Mouse (Mus musculus) heart, postnatal 4 days (tissue): ENCODE data around the gene Gsg1l. TPM values are rescaled to one million over a fixed set of nuclear protein-coding genes. Genes with fewer than 3 reads are reported as not detected.

Source experiments
- DNase-seq: peaks from one replicate; pipeline ENCODE4 v3.0.0; 2021
- total RNA-seq, 2 experiments: library from RNA; stranded (reverse); gene quantifications; 2 replicates each; pipeline ENCODE4 v1.2.3; 2021

The Gsg1l gene
- total RNA-seq, 2 experiments from 2014 or later, result 17.6 to 18.8 TPM

DNA sequence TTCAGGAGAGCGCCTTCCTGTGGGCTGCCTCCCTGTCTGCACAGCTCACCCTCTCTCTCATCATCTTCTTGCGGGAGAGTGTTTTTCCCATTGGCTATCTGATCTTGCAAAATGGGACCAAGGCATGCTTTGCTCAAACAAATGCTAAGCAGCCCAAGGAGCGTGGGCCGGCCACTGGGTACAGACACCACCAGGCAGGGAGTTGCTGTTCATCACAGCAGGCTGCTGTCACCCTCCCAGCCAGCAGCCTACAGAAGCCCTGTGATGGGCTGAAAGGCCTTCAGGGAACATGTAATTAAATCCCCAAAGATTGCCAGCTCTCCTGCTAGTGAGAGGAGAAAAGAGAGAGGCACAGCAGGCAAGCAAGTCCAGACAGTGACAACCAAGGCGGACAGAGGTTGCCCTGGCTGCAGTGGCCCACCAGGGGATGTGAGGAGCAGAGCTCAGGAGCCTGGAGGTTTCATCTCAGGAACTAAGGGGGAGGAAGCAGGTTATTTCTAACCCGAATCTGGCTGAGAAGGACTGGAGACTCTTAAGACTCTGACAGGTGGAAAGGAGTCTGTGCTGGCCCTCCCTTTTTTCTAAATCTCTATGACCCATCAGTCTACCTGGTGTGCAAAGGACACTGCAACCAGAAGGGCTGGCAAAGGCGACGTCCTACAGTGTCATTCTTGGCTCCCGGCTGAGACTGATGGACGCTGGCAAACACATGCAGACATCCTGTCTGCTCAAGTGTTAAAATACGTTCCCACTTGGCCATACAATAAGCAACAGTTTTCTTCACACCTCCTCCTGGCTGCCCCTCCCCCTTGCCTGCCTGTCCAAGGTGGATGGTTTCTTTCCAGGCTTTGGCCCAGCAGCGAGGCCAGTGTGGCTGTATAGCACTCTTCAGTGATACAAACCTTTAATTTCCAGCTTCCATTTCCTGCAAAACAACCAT is 98.0 kb downstream of the Gsg1l start:
- no peak for DNase-seq

DNA sequence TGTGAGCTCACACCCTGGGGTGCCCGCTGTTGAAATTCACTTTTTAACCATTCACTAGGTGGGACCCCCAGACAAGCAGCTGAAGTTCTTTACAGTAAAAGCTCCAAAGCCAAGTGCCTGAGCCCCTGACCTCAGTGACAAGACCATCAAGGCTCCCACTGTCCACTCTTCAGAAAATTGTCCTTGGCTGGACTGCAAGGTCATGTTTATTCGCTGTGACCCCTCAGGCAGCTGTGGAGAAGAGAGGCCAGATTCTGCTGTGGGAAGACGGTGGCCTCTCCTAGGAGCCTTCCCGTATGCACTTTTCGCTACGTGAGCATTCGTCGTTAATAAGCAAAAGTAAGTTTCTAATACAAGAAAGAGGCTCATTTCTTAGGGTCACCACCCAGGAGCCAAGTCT is 102.6 kb downstream of the Gsg1l start:
- no peak for DNase-seq

DNA sequence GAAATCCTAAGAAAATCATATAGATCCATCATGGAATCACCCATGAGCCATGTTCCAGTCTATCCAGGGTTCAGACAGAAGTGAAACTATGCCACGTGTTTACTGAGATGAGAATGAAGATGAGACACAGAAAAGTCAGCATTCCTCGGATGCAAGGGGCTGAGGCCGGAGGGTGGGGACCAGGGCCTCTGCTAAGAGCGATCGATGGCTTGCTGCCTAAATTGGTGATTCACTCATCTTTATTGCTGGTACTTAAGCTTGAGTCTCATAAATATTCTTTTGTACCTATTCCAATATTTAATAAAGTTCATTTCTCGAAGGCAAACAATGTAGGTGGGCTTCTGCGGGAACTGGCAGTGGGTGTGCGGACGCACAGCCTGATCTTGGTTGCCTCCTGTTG is 105.5 kb downstream of the Gsg1l start:
- no peak for DNase-seq

DNA sequence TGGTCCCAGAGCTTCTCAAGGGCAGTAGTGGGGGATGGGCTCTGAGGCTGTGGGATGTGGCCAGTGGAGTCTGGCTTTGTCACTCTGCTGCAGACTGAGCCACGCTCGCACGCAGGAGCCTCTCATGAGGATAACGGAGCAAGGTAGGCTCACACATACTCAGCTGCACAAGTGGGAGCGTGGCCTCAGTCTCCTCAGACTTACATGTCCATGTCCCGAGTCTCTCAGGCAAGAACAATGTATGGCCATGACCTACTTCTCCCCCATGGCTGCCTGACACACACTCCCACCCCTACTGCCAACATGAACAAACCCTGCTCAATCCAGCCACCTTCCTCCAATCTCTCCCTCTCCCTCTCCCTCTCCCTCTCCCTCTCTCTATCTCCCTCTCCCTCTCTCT is 106.8 kb downstream of the Gsg1l start:
- no peak for DNase-seq

DNA sequence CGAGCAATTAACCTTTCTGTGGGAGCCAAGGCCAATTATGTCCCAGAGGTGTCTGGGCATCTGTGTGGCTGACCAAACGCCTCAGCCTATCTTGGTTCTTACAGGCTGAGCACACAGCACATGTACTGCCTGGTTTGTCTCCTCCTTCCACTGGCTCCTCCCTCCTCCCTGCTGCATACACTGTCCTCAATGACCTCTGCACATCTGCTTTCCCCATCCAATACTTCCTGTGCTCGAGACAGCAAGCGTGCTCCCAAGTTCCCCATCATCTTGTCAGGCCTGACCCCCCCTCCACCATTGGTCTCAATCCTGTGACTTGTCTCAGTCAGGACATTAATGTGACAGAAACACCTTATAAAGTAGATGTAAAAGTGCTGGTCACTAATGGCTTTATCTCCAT is 108.3 kb downstream of the Gsg1l start:
- no peak for DNase-seq

DNA sequence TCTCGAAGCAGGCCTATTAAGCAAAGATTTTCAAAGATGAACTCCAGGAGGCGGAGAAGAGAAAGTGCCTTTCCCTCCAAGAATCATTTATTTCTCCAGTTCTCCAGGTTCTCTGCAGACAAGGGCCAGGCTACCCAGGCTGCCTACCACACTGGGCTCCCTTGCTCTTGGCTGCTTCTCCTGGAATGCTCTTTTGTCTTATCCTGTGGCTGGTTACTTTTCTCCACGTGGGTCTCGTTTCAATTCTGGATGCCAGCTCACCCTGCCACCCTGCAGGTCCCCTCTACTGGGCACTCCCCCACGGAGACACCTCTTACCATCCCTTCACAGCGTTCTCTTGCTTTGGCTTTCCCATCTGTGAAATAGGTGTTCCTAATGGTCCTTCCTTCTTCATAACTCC is 109.4 kb downstream of the Gsg1l start:
- DNase-seq, result peak; percentile 20

DNA sequence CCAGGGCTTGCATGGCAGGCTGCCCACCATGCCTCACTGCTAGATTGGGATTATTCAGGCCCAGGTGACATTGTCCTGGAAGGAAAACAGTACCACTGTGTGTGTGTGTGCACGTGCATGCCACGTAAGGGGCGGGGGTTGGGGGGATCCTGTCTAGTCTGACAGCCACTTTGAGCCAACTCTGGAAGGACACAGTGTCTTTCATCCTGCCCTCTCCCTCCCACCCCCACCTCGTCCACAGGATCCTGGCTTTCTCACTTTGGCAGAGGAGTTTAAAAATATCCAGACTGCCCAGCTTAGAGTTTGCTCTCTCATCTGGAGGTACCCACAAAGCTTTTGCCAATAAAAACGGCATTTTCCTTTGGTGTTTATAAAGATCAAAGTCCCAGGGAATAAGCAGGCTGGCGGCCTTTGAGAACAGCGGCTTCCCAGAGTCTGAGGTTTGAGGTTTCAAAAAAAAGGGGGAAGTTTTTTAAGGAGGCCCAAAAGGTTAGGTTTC is 110.0 kb downstream of the Gsg1l start:
- DNase-seq, result peak; percentile 64

DNA sequence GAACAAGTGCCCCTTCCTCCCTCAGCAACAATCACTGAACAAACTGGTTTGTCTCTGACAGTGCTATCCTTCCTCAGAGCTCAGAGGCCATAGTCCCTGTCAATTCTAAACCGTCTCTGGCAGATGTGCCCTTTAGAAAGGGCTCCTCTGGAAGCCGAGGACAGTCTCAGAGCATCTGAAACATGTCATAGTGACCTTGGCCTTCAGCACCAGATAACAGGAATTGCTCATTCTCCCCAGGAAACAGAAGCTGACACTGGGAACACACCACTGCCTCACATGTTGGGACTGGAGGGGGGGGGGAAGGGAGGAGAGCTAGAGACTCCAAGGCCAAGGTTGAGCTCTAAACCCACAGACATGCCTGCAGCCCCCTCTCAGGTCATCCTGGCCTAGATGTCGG is 113.1 kb downstream of the Gsg1l start:
- no peak for DNase-seq

DNA sequence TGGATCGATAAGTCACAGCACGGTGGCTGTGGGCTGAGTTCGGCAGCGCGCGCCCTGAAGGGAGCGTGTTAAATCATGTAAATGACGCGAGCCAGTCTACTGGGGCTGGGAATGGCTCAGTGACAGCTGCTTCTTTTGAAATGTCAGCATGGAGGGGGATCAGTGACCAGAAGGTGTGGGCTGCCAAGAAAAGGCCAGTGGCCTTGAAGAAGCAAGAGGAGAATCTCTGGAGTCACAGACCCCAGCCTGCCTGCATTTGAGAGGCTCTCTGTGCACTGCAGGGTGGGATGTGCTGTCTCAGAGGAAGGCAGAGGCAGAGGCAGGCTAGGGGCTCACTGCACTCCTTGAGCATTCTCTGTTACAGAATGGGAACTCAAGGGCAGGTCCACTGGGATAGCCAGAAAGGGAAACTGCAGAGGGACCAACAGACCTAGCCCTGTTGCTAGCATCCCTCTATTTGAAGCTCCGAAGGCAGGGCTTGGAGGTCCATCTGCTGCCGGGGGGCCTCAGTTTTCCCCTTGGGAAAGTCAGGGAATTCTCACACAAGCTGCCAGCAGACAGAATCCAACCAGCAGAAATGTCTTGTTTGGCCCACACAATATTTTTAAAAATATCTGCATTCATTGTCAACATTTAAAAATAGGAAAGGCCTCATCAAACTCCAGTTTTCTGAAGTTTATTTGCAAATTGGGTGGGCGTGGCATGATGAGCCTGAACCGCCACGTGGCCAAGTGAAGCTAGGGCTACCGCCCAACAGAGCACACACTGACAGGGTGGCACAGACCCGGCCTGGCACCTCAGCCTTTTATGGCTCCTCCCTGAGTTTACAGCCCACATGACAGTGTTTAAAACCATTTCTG is 115.6 kb downstream of the Gsg1l start:
- DNase-seq, result peak; percentile 50

DNA sequence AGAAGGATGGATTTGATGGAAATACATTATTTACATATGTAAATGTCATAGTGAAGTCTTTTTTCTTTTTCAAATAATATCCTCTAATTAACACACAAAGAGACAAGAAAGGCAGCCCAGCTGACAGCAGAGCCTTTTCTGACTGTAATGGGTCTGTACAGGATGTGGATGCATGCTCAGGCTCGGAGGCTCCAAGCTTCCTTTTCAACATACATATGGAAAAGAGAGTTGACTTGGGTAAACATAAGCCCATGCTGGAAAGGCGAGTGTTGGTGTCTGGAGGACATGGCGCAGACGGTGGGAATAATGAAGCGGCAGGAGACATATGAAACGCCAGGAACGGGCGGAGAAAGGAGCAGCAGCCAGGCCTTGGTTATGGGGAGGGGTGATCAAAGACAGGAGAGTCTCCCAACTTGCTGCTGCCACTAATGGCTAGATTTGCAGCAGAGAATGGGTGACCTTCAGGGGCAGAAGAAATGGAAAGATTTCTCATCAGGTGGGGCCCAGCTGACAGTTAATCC is 118.1 kb downstream of the Gsg1l start:
- no peak for DNase-seq

DNA sequence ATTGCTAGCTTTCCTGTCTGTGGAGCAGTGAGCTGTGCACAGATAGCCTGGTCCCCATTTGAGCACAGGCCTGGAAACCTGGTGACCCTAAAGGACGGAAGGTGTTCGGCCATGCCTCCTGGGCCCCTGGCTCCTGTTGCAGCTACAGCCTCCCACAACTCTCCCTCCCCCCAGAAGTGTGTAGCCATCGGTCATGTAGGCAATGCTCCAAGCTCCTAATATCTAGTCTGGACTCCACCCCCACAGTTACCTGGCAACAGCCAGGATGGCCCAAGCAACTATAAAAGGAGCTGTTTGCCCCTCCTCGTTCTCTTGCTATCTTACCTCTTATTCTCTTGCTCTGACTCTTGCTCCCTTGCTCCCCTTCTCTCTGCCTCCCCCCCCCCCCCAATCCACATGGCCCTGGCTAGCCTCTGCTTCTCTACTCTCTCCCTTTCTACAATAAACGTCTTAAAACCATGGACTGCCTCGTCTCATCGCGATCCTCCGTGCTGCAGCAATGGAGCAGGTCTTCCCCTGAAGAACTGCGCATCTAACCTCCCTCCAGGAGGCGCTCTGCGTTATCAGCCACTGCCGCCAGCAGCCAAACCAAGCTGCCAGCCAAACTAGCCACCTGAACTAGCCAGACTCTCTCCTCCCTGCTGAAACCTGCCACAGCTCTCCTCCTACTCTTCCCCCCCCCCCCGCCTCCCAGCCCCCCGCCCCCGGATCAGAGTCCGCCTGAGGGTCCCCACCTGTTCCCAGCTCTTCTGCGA is 122.7 kb downstream of the Gsg1l start:
- peak; percentile 48 for DNase-seq

DNA sequence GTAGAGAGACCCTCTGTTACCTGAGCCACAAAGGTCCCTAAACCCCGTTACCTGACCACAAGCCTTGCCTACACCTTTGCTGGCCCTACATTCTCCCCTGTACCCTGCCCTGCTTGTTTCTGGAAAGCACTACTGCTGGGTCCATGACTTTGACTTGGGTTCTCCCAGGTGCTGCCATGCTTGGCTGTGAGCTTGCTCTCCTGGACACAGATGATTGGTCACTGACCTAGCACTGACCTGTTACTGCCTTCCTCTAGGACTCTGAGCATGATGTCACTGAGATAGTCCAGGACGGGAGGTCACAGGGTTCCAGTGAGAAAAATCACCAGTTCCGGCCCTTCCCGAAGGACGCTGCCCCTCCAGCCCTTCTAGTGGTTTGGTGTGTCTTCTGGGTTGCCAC is 123.4 kb downstream of the Gsg1l start:
- no peak for DNase-seq

DNA sequence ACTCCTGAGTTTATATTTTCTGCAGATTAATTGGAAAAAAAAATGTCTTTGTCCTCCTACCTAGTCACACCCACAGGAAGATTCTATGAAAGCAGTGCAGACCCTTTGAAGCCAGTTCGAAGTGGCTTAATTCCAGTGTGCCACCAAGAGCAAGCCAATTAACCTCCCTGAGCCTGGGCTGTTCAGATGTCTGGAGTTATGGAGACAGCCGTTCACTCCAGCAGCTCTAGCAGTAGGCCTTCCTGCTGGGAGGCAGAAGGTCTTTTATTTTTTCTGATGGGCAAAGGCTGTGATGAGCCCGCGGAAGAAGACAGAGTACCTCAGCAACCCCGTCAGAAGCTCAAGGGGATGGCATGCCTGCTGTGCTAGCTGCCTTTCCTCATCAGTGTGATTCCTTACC is 127.2 kb downstream of the Gsg1l start:
- DNase-seq, result no peak

DNA sequence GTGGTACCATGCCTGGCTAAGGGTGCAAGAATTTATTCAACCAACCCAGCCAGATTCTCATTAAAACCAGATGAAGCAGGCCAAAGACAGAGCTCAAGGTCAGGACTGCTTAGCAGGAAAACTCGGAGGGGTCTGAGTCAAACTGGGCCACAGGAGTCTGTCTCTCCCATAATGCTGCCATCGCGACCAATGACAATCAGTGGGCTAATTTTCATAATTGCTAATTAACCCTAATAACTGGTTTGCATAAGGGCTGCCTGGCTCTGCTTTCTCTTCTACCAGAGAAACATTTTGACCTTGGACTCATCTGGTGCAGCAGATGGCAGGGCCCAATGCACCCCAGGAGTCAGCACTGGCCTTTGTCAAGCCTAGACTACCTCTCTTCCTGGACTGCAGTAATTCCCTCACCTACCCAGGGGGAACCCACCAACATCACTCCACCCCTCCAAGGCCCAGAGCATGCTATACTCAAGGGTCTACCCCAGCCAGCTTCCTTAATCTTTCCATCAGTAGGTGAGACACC is 127.8 kb downstream of the Gsg1l start:
- no peak for DNase-seq

DNA sequence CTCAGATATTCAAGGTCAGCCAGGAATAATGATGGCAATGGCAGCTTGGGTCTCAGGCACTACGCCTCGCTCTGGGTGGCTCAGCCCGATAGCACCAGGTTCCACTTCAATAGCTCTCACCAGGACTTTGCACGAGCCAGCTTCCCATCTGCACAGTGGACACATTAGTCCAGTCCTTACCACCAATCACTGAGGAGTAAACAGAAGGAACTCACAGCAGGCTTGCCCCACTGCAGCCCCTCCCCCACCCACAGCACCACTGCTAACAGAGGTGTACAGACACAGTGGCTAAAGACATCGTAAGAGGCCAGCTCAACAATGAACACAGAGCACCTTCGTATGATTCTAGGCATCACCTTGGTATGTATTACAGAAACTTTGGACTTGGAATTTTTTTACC is 128.4 kb downstream of the Gsg1l start:
- no peak for DNase-seq

DNA sequence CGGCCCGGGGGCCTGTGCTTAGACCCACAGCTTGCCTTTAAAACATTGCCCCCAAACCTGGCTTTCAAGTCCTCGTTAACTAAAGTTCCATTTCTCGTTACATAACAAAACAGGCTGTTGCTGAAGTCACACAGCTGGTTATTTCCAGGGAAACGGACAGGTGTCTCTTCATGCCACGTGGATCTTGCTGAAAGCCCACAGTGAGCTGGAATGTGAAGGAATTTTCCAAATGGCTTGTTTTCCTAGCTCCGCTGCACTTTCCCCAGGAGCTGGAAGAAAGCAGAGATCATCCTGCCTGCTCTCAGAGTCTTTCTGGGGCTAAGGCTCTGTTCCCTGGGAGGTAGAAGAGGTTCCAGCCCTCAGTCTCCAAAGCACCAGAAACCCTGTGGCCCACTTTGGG is 130.3 kb downstream of the Gsg1l start:
- no peak for DNase-seq

DNA sequence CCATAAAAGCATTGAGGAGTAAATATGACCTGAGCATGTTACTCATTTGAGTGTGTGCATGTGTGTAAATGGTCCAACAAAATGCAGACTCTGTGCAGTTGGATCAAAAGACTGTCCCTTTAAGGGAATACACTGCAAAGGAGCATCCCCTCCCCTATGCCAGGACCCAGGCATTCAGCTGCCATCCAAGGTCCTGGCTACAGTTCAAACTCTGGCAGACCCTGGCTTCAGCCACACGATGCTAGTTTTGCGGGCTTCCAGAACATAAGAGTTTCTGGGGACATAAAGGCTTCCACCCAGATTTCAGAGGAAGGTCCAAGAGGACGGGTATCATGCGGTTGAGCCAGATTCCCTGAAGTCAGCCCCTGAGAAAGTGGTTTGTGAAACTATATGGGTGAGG is 133.2 kb downstream of the Gsg1l start:
- no peak for DNase-seq

DNA sequence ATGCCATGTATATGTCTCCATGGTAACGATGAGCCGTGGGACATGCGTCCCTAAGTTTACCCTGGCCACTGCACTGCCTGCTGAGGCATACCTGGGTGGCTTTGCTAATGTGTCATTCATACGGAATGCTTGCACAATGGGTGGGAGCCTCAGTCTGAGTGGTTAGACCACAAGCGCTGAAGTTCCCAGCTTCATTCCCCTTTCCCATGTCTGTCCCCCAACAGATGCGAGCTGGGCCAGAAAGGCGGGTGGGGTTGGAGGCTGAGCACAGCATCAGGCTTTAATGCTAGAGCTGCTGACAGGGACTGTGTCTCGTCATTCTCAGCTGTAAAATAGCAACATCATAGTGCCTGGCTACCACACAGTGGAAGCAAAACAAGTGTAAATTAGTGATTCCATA is 136.3 kb downstream of the Gsg1l start:
- peak; percentile 42 for DNase-seq

DNA sequence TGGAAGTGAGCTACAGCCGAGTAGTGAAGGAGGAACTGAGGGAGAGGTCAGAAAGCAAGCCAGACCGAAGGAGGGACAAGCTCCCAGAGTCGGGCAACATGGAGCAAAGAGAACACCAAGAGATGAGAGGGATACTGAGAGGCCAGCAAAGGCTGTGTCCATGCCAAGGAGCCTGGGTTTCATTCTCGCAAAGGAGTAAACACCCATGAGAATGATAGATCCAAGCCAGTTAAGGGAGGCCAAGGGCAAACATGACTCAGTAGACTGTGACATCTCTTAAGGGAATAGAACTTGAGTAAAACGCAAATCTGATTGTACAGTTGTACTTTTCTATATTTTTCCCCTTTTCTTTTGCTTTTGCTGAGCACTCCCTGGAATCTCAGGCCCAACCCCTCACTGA is 137.6 kb downstream of the Gsg1l start:
- no peak for DNase-seq

DNA sequence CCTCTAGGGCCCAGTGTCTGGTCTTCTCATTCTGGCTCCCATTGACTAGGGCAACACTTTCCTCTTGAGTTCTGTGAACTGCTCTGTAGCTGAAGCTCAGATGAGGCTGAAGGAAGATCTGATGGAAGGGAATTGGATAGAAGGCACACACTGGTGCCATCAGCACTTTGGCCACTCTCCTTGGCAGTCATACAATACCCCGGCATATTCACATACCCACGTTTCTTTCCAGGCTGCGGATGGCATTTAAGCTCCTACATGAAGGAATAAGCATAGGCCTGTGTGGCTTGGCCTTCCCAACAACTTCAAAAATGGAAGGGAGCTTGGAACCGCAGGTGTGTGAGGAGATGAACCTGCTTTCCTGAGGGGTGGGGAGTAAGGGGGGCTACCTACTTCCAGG is 138.7 kb downstream of the Gsg1l start:
- DNase-seq, result no peak

DNA sequence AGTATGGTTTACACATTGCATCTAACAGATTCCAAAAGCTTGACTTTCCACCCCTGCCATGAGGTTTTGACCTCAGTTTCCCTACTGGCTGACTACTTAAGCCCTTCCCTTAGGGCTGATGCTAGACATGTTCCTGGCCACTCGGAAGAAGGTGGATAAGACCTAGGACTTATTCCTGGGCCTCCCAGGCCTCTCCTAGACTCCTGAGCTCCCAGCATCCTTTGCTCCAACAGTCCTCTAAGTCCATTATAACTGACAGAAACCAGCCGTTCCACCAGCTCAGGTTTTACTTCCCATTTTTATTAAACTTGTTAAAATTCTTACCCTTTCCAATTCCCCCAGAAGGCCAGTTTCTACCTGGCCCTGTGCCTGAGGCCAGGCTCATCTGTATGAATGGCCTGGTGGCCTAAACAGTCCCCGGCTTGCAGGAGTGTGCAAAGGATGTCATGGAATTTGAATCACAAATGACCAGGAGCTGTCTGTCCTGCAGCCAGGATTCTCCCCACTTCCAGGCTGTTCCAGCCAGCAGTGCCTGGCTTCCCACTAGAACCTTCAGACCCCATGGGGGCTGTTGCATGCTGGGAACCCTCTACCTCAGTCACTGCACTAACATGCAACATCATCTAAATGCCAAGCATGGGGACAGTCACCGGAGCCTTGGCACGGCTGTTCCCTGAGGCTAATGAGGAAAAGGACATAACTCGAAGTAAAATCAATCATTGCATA is 139.7 kb downstream of the Gsg1l start:
- no peak for DNase-seq
